Mouse (Mus musculus): ENCODE data around the gene Mrps25.

Mrps25 gene

GRCm38 (mm10) chr6:92183621-92184131 lies at the start of gene Mrps25:
Gene Mrps25, minus strand, starts transcription at chr6:92184033.
- peak; percentile 21 for DNase-seq (ENCODE audit: extremely low read depth, low read depth)

GRCm38 (mm10) chr6:92231762-92232161 lies 47.9 kb upstream of the Mrps25 start:
- DNase-seq (ENCODE audit: extremely low read depth, low read depth), result no peak

- no peak for DNase-seq (ENCODE audit: extremely low read depth, low read depth)
Measured at GRCm38 (mm10) chr6:92231356-92231755, 47.5 kb upstream of the Mrps25 start.

GRCm38 (mm10) chr6:92229586-92229985 lies 45.8 kb upstream of the Mrps25 start:
- no peak for DNase-seq (ENCODE audit: extremely low read depth, low read depth)

GRCm38 (mm10) chr6:92229103-92229502 lies 45.3 kb upstream of the Mrps25 start:
- DNase-seq (ENCODE audit: extremely low read depth, low read depth), result no peak

GRCm38 (mm10) chr6:92224981-92225380 lies 41.1 kb upstream of the Mrps25 start:
- DNase-seq (ENCODE audit: extremely low read depth, low read depth), result no peak

GRCm38 (mm10) chr6:92222021-92222420 lies 38.2 kb upstream of the Mrps25 start:
- no peak for DNase-seq (ENCODE audit: extremely low read depth, low read depth)

- no peak for DNase-seq (ENCODE audit: extremely low read depth, low read depth)
Measured at GRCm38 (mm10) chr6:92221604-92222003, 37.8 kb upstream of the Mrps25 start.

GRCm38 (mm10) chr6:92219445-92219844 lies 35.6 kb upstream of the Mrps25 start:
- no peak for DNase-seq (ENCODE audit: extremely low read depth, low read depth)

- DNase-seq (ENCODE audit: extremely low read depth, low read depth), result peak; percentile 76
Measured at GRCm38 (mm10) chr6:92214773-92215449, 31.1 kb upstream of the Mrps25 start, which contains the start of gene Rbsn. Gene Rbsn, minus strand, starts transcription at chr6:92214925.

GRCm38 (mm10) chr6:92214055-92214772 lies 30.4 kb upstream of the Mrps25 start:
- DNase-seq (ENCODE audit: extremely low read depth, low read depth), result peak; percentile 14

GRCm38 (mm10) chr6:92199414-92199813 lies 15.6 kb upstream of the Mrps25 start:
- DNase-seq (ENCODE audit: extremely low read depth, low read depth), result no peak

- DNase-seq (ENCODE audit: extremely low read depth, low read depth), result no peak
Measured at GRCm38 (mm10) chr6:92184178-92184577, 345 bp upstream of the Mrps25 start.

GRCm38 (mm10) chr6:92176450-92176849 lies 7.4 kb downstream of the Mrps25 start:
- DNase-seq (ENCODE audit: extremely low read depth, low read depth), result peak; percentile 8

GRCm38 (mm10) chr6:92162724-92163123 lies 21.1 kb downstream of the Mrps25 start:
- DNase-seq (ENCODE audit: extremely low read depth, low read depth), result no peak

- DNase-seq (ENCODE audit: extremely low read depth, low read depth), result no peak
Measured at GRCm38 (mm10) chr6:92158801-92159200, 25.0 kb downstream of the Mrps25 start.

- no peak for DNase-seq (ENCODE audit: extremely low read depth, low read depth)
Measured at GRCm38 (mm10) chr6:92153774-92154173, 30.1 kb downstream of the Mrps25 start.

GRCm38 (mm10) chr6:92145881-92146280 lies 38.0 kb downstream of the Mrps25 start:
- no peak for DNase-seq (ENCODE audit: extremely low read depth, low read depth)

GRCm38 (mm10) chr6:92136356-92136755 lies 47.5 kb downstream of the Mrps25 start:
- no peak for DNase-seq (ENCODE audit: extremely low read depth, low read depth)

- no peak for DNase-seq (ENCODE audit: extremely low read depth, low read depth)
Measured at GRCm38 (mm10) chr6:92133617-92134016, 50.2 kb downstream of the Mrps25 start.

- no peak for DNase-seq (ENCODE audit: extremely low read depth, low read depth)
Measured at GRCm38 (mm10) chr6:92132021-92132911, 51.6 kb downstream of the Mrps25 start.

GRCm38 (mm10) chr6:92131456-92131855 lies 52.4 kb downstream of the Mrps25 start:
- no peak for DNase-seq (ENCODE audit: extremely low read depth, low read depth)
